Mouse (Mus musculus) liver, embryonic 14.5 days (tissue): Measurements from ENCODE around the gene Mitf. TPM values are rescaled to one million over a fixed set of nuclear protein-coding genes. Genes with fewer than 3 reads are reported as not detected.
A peak's percentile ranks its signal among the peaks of the same experiment; 100 is the strongest.

ENCODE experiments used
- ATAC-seq: fragments of 200-750 bp; cut with Nextera tagmentation; 2 replicates; pipeline ENCODE4 v1.8.0; 2017; ENCODE audit warnings: moderate number of reproducible peaks, mild to moderate bottlenecking, moderate library complexity; ENCODE audit not compliant: insufficient read depth
- DNase-seq, 3 experiments: peaks; one replicate each; pipeline ENCODE4 v3.0.0-alpha.2; 2012 to 2013; ENCODE audit warnings: low read depth in 3 of 3, low spot score in 3 of 3
- H3K27ac ChIP-seq: fragments of 300-500 bp; sonication (generic); 2 replicates; pipeline ENCODE4 v1.5.1; 2014; ENCODE audit warnings: moderate library complexity, mild to moderate bottlenecking, control low read depth, inconsistent platforms
- H3K27me3 ChIP-seq: fragments of 300-500 bp; sonication (generic); 2 replicates; pipeline ENCODE4 v1.6.1; 2014; ENCODE audit warnings: mild to moderate bottlenecking, low read length, moderate library complexity; ENCODE audit not compliant: control insufficient read depth, insufficient read depth
- H3K36me3 ChIP-seq: fragments of 300-500 bp; sonication (generic); replicated peaks from 2 replicates; pipeline ENCODE4 v1.6.1; 2014; ENCODE audit warnings: low read depth; ENCODE audit not compliant: control insufficient read depth, insufficient read depth
- H3K4me1 ChIP-seq, 2 experiments: fragments of 200-500 bp in 1 of 2; fragments of 300-500 bp in 1 of 2; sonication (generic) in 1 of 2; replicated peaks; 2 replicates each; pipeline ENCODE4 v1.6.1; 2012 to 2014; ENCODE audit warnings: antibody characterized with exemption in 1 of 2, inconsistent platforms in 1 of 2, low read length in 1 of 2; ENCODE audit not compliant: control insufficient read depth in 2 of 2, insufficient read depth in 2 of 2
- H3K4me2 ChIP-seq: fragments of 300-500 bp; sonication (generic); 2 replicates; pipeline ENCODE4 v1.6.1; 2014; ENCODE audit warnings: low read depth, mild to moderate bottlenecking, control low read depth, moderate library complexity
- H3K4me3 ChIP-seq, 2 experiments: fragments of 200-500 bp in 1 of 2; fragments of 300-500 bp in 1 of 2; sonication (generic) in 1 of 2; 2 replicates each; pipeline ENCODE4 v1.5.1; 2012 to 2014; ENCODE audit warnings: low read depth in 2 of 2, low read length in 2 of 2, mild to moderate bottlenecking in 2 of 2, control low read depth in 1 of 2, inconsistent platforms in 1 of 2, moderate library complexity in 1 of 2; ENCODE audit not compliant: insufficient read depth in 1 of 2
- H3K9ac ChIP-seq: fragments of 300-500 bp; sonication (generic); replicated peaks from 2 replicates; pipeline ENCODE4 v1.6.1; 2014; ENCODE audit warnings: mild to moderate bottlenecking, control low read depth, moderate library complexity
- H3K9me3 ChIP-seq: fragments of 300-500 bp; sonication (generic); 2 replicates; pipeline ENCODE4 v1.6.1; 2016; ENCODE audit warnings: low read length, mixed read lengths; ENCODE audit not compliant: control insufficient read depth
- CTCF ChIP-seq: IDR thresholded peaks from 2 replicates; pipeline ENCODE4 v1.5.1; 2016; ENCODE audit warnings: antibody characterized with exemption, low read depth, control low read depth
- EP300 ChIP-seq: IDR thresholded peaks from 2 replicates; pipeline ENCODE4 v1.6.1; 2016; ENCODE audit warnings: antibody characterized with exemption, low read depth
- WGBS: fragments of 180-500 bp; shearing (Covaris S2); extraction: QIAGEN DNeasy Blood & Tissue Kit; methylation state at CpG from one replicate; pipeline ENCODE4 v1.1.7; 2014; ENCODE audit not compliant: insufficient replicate concordance; 5-methylcytosine and 5-hydroxymethylcytosine counted together
- polyA plus RNA-seq, 2 experiments: library from polyadenylated mRNA; depleted of rRNA in 1 of 2; stranded (reverse) in 1 of 2; unstranded in 1 of 2; fragments of >200 nt; fragmentation: Nextera tagmentation in 1 of 2; extraction: Ambion mirVana in 1 of 2; gene quantifications; 2 replicates each; pipeline versions ENCODE4 v1.2.1 to v1.2.3; 2012 to 2014

Mitf gene
- polyA plus RNA-seq, 2 experiments = 0.25 to 0.38 TPM

DNA sequence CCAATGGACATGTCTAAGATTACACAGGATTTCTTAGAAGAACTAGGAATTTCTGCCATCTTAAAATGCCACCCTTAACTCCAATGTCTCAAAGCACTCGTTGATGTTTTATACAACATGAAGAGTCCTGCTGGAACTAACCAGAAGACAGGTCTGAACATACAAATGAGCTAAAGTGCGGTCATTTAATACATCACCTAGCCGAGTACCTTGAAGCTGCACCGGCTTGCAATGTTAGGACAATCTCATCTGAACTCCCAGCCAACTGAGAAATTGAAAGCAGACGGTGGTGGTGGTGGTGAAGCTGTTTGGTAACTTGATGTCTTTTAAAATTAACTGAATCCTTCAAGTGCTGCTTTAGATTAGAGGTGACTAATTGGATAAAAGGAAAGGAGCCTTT, 801 bp upstream of the Mitf start:
- Histone ChIP-seq H3K27me3 (no peaks in the 10 kb centered on the region), H3K9ac (no peak overlapping the region), H3K36me3 (no peaks in the 10 kb centered on the region), H3K4me1 (peaks cover 0 to 4% of the 10 kb centered on the region in 2 experiments; a peak in 1 of 4 replicates), H3K27ac (no peak overlapping the region), H3K9me3 (no peaks in the 10 kb centered on the region), H3K4me3 (peak overlapping the region; percentile 40 to 63), H3K4me2 (peak overlapping the region; percentile 65)
- WGBS = 50% methylated on average over 5 of the region's 5 CpGs
- ATAC-seq (no peak), DNase-seq (no peak)
- TF ChIP-seq EP300 (no peak), CTCF (no peak)

DNA sequence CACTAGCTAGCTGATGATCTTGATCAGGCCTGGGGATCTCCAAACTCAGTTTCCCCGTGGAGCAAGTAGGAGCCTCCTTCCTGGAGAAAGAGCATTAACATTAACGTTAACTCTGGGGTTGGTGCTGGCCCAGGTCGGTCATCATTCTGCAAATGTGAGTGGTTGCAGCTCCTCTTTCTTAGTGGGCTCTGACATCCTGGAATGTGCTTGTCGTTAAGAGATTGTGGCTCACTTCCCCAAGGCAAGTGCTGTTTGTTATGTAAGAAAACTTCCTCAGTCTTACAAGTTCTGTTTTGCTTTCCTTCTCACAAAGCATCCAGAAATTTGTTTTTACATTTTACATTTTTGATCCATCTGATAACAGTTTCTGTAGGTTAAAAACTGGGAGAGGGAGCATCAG, 7.3 kb downstream of the Mitf start:
- TF ChIP-seq CTCF = no peak
- no peak for TF ChIP-seq EP300
- no peak overlapping the region for H3K4me3 ChIP-seq
- H3K9me3 ChIP-seq = no peaks in the 10 kb centered on the region
- H3K4me2 ChIP-seq = no peak overlapping the region
- no peak overlapping the region for H3K27ac ChIP-seq
- 16% methylated on average over 4 of the region's 4 CpGs for WGBS
- no peak overlapping the region for H3K9ac ChIP-seq
- H3K36me3 ChIP-seq = no peaks in the 10 kb centered on the region
- ATAC-seq = no peak
- H3K4me1 ChIP-seq = no peaks in the 10 kb centered on the region
- DNase-seq = no peak
- H3K27me3 ChIP-seq = no peaks in the 10 kb centered on the region

DNA sequence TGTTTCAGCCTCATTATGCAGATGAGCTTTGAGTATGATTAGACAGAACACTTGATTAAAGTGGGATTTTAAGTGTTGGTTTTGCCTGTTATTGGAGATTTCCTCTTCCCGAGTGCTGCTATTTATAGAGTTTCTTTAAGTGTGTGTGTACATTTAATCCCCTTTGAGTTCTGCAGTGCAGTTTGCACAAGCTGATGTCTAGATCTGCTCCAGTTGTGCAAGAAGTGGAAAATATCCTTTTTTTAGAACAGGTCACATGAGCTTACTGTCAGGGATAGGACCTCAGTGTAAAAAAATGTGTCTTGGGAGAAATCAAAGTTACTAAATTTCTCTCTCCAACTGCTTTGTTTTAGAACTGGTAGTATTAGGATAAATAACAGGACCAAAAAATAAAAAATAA, 8.9 kb downstream of the Mitf start:
- no peaks in the 10 kb centered on the region for H3K27me3 ChIP-seq
- H3K9ac ChIP-seq = no peak overlapping the region
- no peak overlapping the region for H3K27ac ChIP-seq
- no peaks in the 10 kb centered on the region for H3K4me1 ChIP-seq
- no peaks in the 10 kb centered on the region for H3K36me3 ChIP-seq
- DNase-seq (no peak), ATAC-seq (no peak)
- H3K4me2 ChIP-seq = no peak overlapping the region
- TF ChIP-seq EP300 = no peak
- TF ChIP-seq CTCF = no peak
- no peak overlapping the region for H3K4me3 ChIP-seq
- 55% methylated on average over 1 of the region's 1 CpGs for WGBS
- H3K9me3 ChIP-seq = no peaks in the 10 kb centered on the region

DNA sequence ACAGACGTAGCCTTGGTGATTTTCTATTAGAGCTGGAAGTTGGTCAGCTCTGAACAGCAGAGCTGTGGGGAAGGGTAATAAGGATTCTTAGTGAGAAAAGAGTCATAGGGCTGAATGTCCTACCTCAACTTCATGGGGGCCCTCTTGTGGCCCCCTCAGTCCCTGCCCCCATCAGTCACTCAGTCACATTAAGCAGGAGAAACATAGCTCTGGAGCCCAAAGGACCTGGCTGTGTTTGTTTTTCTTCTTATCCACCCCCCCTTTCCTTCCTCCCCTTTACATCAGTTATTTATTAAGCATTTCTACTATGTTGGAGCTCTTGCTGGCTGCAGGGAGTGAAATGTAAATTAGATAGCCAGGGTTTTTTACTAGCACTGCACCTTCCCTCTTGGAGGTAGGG, 10.0 kb downstream of the Mitf start:
- TF ChIP-seq CTCF = no peak
- no peak for TF ChIP-seq EP300
- WGBS = 58% methylated on average over 1 of the region's 1 CpGs
- Histone ChIP-seq H3K36me3 (no peaks in the 10 kb centered on the region), H3K27me3 (no peaks in the 10 kb centered on the region), H3K4me1 (no peaks in the 10 kb centered on the region), H3K27ac (no peak overlapping the region), H3K4me3 (no peak overlapping the region), H3K9ac (no peak overlapping the region), H3K9me3 (no peaks in the 10 kb centered on the region), H3K4me2 (no peak overlapping the region)
- DNase-seq = no peak
- ATAC-seq = no peak

DNA sequence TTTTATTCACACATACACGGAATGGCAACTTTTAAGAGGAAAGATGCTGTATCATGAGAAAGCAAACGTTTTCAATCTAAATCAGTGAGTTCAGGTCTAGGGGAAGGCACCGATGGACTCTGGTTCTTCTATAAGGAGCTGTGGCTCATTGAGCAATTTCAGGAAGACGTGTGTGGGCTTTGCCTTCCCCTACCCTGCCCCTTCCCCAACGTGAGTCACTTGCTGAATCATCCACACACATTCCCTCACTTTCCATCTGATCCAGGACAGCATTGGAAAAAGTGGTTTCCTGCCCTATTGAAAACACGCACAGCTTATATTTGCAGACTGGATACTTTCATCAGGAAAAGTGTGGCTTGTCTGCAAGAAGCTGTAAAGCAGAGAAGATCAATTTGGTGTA, 11.3 kb downstream of the Mitf start:
- Histone ChIP-seq H3K4me3 (no peak overlapping the region), H3K4me2 (no peak overlapping the region), H3K4me1 (no peaks in the 10 kb centered on the region), H3K36me3 (no peaks in the 10 kb centered on the region), H3K9me3 (no peaks in the 10 kb centered on the region), H3K9ac (no peak overlapping the region), H3K27ac (no peak overlapping the region), H3K27me3 (no peaks in the 10 kb centered on the region)
- ATAC-seq (no peak), DNase-seq (no peak)
- 24% methylated on average over 6 of the region's 6 CpGs for WGBS
- TF ChIP-seq CTCF (no peak), EP300 (no peak)
